Mouse (Mus musculus) midbrain, postnatal 0 days (tissue): ENCODE measurements around the gene Btnl6. TPM values are rescaled to one million over a fixed set of nuclear protein-coding genes. Genes with fewer than 3 reads are reported as not detected.
"Not testable (repeated sequence)": the region's sequence is repeated elsewhere in the genome, so short reads cannot be mapped to it uniquely, and the experiment has no call there.

Experiments used
- ATAC-seq: fragments of 200-750 bp; cut with Nextera tagmentation; 2 replicates; pipeline ENCODE4 v1.8.0; 2017; ENCODE audit warnings: moderate number of reproducible peaks, mild to moderate bottlenecking, moderate TSS enrichment, moderate library complexity; ENCODE audit not compliant: low FRiP score
- DNase-seq: peaks from one replicate; pipeline ENCODE4 v3.0.0-alpha.2; 2015; ENCODE audit warnings: low spot score
- H3K27ac ChIP-seq: fragments of 300-500 bp; sonication (generic); 2 replicates; pipeline ENCODE4 v1.5.1; 2014; ENCODE audit warnings: low read depth, mild to moderate bottlenecking, low read length, mixed read lengths
- H3K27me3 ChIP-seq: fragments of 300-500 bp; sonication (generic); 2 replicates; pipeline ENCODE4 v1.6.1; 2014; ENCODE audit warnings: low read length, control low read depth, mixed read lengths; ENCODE audit not compliant: insufficient read depth
- H3K36me3 ChIP-seq: fragments of 300-500 bp; sonication (generic); 2 replicates; pipeline ENCODE4 v1.6.1; 2014; ENCODE audit warnings: low read length, control low read depth, mixed read lengths; ENCODE audit not compliant: insufficient read depth
- H3K4me1 ChIP-seq: fragments of 300-500 bp; sonication (generic); 2 replicates; pipeline ENCODE4 v1.6.1; 2014; ENCODE audit warnings: mild to moderate bottlenecking, control low read depth, antibody characterized with exemption, low read length, mixed read lengths; ENCODE audit not compliant: insufficient read depth
- H3K4me2 ChIP-seq: fragments of 300-500 bp; sonication (generic); 2 replicates; pipeline ENCODE4 v1.6.1; 2014; ENCODE audit warnings: low read depth, mild to moderate bottlenecking, low read length, mixed read lengths; ENCODE audit not compliant: poor library complexity, severe bottlenecking
- H3K4me3 ChIP-seq: fragments of 300-500 bp; sonication (generic); 2 replicates; pipeline ENCODE4 v1.5.1; 2014; ENCODE audit warnings: low read depth, mild to moderate bottlenecking, low read length, moderate library complexity
- H3K9ac ChIP-seq: fragments of 300-500 bp; sonication (generic); replicated peaks from 2 replicates; pipeline ENCODE4 v1.6.1; 2014; ENCODE audit warnings: mild to moderate bottlenecking, low read length, moderate library complexity, mixed read lengths; ENCODE audit not compliant: poor library complexity, severe bottlenecking
- H3K9me3 ChIP-seq: fragments of 300-500 bp; sonication (generic); 2 replicates; pipeline ENCODE4 v1.6.1; 2016; ENCODE audit warnings: low read length, control low read depth
- CTCF ChIP-seq: IDR thresholded peaks from 2 replicates; pipeline ENCODE4 v1.5.1; 2016; ENCODE audit warnings: antibody characterized with exemption, mild to moderate bottlenecking
- WGBS: fragments of 180-500 bp; shearing (Covaris S2); extraction: QIAGEN DNeasy Blood & Tissue Kit; methylation state at CpG from one replicate; pipeline ENCODE4 v1.1.7; 2014; 5-methylcytosine and 5-hydroxymethylcytosine counted together
- polyA plus RNA-seq: library from polyadenylated mRNA; unstranded; fragments of >200 nt; fragmentation: Nextera tagmentation; extraction: Ambion mirVana; gene quantifications from 2 replicates; pipeline ENCODE4 v1.2.1, GENCODE M21; 2015
- total RNA-seq: library from RNA; depleted of rRNA; stranded (reverse); fragments of >200 nt; gene quantifications from 2 replicates; pipeline ENCODE4 v1.2.3, GENCODE M21; 2014

The Btnl6 gene
- total and polyA plus RNA-seq, 2 experiments from 2014 or later, result not detected

- DNase-seq (no peak), ATAC-seq (no peak)
- H3K4me1 ChIP-seq, result no peaks in the 10 kb centered on the region
- no peaks in the 10 kb centered on the region for H3K9me3 ChIP-seq
- 0 out of 2 replicates have a peak, but pooled peaks cover 3% of the 10 kb centered on the region for H3K27me3 ChIP-seq
- H3K4me2 ChIP-seq, result no peak overlapping the region
- no peaks in the 10 kb centered on the region for H3K36me3 ChIP-seq
- no peak for TF ChIP-seq CTCF
- WGBS, result 82% methylated on average over 2 of the region's 2 CpGs
- no peak overlapping the region for H3K9ac ChIP-seq
- no peak overlapping the region for H3K27ac ChIP-seq
- no peak overlapping the region for H3K4me3 ChIP-seq
Measured at GRCm38 (mm10) chr17:34549843-34550242, 32.7 kb upstream of the Btnl6 start.

- WGBS, result 90% methylated on average over 3 of the region's 3 CpGs
- TF ChIP-seq CTCF, result no peak
- Histone ChIP-seq H3K27me3 (0 out of 2 replicates have a peak, but pooled peaks cover 3% of the 10 kb centered on the region), H3K36me3 (no peaks in the 10 kb centered on the region), H3K4me2 (no peak overlapping the region), H3K4me3 (no peak overlapping the region), H3K27ac (no peak overlapping the region), H3K9ac (no peak overlapping the region), H3K9me3 (no peaks in the 10 kb centered on the region), H3K4me1 (no peaks in the 10 kb centered on the region)
- ATAC-seq, result no peak
- DNase-seq, result no peak
Measured at GRCm38 (mm10) chr17:34549156-34549555, 32.0 kb upstream of the Btnl6 start.

GRCm38 (mm10) chr17:34547601-34548000 is 30.4 kb upstream of the Btnl6 start:
- Histone ChIP-seq H3K4me2 (no peak overlapping the region), H3K4me3 (no peak overlapping the region), H3K4me1 (no peaks in the 10 kb centered on the region), H3K27me3 (0 out of 2 replicates have a peak, but pooled peaks cover 3% of the 10 kb centered on the region), H3K36me3 (no peaks in the 10 kb centered on the region), H3K27ac (no peak overlapping the region), H3K9ac (no peak overlapping the region), H3K9me3 (no peaks in the 10 kb centered on the region)
- DNase-seq (no peak), ATAC-seq (no peak)
- 89% methylated on average over 4 of the region's 4 CpGs for WGBS
- no peak for TF ChIP-seq CTCF

GRCm38 (mm10) chr17:34546797-34547196 is 29.6 kb upstream of the Btnl6 start:
- TF ChIP-seq CTCF, result no peak
- 100% methylated on average over 1 of the region's 1 CpGs for WGBS
- ATAC-seq, result no peak

GRCm38 (mm10) chr17:34543567-34543966 is 26.4 kb upstream of the Btnl6 start:
- DNase-seq, H3K9ac ChIP-seq, H3K27me3 ChIP-seq, H3K27ac ChIP-seq, H3K9me3 ChIP-seq, H3K4me3 ChIP-seq, H3K4me2 ChIP-seq, H3K36me3 ChIP-seq, ATAC-seq, H3K4me1 ChIP-seq: not testable (repeated sequence)
- WGBS, result 96% methylated on average over 12 of the region's 13 CpGs

More at GRCm38 (mm10) chr17:34546797-34547196, 29.6 kb upstream of the Btnl6 start:
- no peak overlapping the region for H3K4me3 ChIP-seq
- no peaks in the 10 kb centered on the region for H3K36me3 ChIP-seq
- no peak overlapping the region for H3K4me2 ChIP-seq
- no peak overlapping the region for H3K27ac ChIP-seq
- H3K9ac ChIP-seq, result no peak overlapping the region
- DNase-seq, result no peak
- no peaks in the 10 kb centered on the region for H3K9me3 ChIP-seq
- H3K27me3 ChIP-seq, result 0 out of 2 replicates have a peak, but pooled peaks cover under 1% of the 10 kb centered on the region
- no peaks in the 10 kb centered on the region for H3K4me1 ChIP-seq

GRCm38 (mm10) chr17:34532671-34533070 is 15.5 kb upstream of the Btnl6 start:
- no peak for TF ChIP-seq CTCF
- 91% methylated on average over 3 of the region's 3 CpGs for WGBS

More at GRCm38 (mm10) chr17:34532671-34533070, 15.5 kb upstream of the Btnl6 start:
- Histone ChIP-seq H3K27me3 (no peaks in the 10 kb centered on the region), H3K4me3 (no peak overlapping the region), H3K9me3 (no peaks in the 10 kb centered on the region), H3K9ac (no peak overlapping the region), H3K4me1 (no peaks in the 10 kb centered on the region), H3K4me2 (no peak overlapping the region), H3K27ac (no peak overlapping the region), H3K36me3 (no peaks in the 10 kb centered on the region)
- DNase-seq (no peak), ATAC-seq (no peak)
